Mouse (Mus musculus): Measurements from ENCODE around the gene Fam90a1b.
"Not testable (repeated sequence)": the region's sequence is repeated elsewhere in the genome, so short reads cannot be mapped to it uniquely, and the experiment has no call there.

Fam90a1b gene

DNA sequence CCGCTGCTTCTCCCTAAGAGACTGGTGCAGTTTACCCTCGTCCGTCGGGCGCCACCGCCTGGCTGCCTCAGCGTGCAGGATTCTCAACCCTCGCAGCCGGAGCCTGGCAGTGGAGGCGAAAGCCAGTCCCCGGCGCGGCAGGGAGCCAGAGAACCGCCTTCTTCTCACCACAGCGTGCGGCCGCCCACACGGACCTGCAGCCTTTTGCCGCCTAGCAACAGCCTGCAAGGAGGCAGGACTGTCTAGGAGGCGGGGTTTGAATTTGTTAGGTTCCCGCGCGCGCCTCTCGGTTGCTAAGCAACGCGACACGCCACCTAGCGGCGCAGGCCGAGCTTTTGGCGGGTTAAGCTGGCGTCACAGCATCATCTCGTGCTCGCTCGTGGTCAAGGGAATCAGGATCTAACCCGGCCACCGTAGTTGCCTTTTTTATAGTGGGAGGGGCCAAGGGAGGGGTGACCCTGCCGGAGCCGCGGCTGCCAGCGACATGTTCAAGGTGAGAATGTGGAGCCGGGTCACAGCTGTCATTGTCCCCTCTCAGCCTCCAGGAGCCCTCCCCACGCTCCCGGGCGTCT lies at the start of gene Fam90a1b, which contains the start of gene Apoo:
Gene Fam90a1b, minus strand, starts transcription at position 108 of the 572 bp plus-strand sequence.
Gene Apoo, plus strand, starts transcription at position 448 of the 572 bp plus-strand sequence.
- peak; percentile 97 for DNase-seq

DNA sequence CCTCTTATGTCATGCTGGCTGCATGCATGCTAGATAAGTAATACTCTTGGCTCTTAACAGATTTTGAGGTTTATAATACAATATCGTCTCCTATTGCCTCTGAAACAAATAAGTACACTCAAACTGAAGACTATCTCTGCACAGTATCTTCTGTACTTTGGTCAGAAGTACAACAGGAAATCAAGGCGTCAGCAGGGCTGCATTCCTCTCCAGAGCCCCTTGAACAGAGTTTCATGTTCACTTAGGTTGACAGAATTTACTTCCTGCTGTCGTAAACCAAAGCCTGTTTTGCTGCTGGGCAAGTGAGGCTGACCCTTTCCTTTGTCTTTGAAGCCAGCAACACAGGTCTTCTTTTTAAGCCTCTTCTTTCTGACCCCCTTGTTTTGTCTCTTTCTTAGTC lies 42.4 kb upstream of the Fam90a1b start:
- peak; percentile 16 for DNase-seq

DNA sequence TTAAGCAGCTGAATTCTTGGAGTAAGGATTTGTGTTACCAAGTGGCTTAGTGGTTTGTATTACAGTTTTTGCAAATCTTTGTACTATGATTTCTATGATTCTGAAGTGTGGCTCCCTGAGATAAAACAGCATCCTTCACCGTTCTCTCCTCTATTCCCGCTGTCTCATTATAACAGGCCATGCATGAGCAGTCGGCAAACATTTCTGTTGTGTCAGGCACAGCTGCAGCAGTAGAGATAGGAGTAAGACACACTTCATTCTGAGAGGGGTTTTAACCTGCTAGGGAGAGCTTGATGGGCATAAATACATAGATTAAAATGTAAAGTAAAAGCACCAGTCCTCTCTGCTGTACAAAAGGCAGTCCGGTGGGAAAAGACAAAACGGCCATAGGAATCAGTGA lies 12.2 kb upstream of the Fam90a1b start:
- DNase-seq = no peak

DNA sequence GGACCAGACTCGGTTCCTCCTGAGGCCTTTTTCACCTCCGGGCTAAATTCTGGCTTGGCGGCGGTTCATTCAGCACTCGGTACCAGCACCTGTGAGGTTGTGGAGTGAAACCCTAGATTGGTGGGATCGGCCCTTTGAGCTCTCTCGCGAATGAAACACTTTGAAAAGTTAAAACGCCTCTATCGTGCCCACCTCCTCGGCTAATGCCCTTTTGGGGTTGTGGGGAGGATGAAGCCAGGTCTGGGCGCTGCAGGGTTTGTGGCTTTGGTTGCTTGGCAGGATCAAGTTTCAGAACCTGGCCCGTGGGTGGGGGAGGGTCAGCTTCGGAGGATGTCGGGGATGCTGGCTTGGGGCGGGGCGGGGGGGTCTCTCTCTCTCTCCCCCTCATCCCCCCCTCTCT lies 671 bp upstream of the Fam90a1b start:
- peak; percentile 32 for DNase-seq

DNA sequence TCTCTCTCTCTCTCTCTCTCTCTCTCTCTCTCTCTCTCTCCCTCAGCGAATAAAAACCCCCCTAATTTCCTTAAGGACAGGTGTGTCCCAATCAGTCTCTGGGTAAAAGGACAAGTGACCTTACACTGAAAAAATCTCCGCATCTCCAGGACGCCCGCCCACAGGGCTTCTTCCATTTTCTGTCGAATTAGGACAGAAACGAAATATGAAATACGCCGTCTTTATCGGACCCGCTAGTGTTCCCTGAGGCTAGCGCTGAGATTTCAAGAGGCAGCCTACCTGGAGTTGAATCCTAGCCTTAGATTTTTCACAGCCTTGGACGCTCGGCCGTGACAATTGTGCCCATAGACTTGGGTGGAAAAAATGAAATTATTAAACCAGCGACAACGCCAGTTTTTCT lies 548 bp downstream of the Fam90a1b start:
- peak; percentile 5 for DNase-seq

DNA sequence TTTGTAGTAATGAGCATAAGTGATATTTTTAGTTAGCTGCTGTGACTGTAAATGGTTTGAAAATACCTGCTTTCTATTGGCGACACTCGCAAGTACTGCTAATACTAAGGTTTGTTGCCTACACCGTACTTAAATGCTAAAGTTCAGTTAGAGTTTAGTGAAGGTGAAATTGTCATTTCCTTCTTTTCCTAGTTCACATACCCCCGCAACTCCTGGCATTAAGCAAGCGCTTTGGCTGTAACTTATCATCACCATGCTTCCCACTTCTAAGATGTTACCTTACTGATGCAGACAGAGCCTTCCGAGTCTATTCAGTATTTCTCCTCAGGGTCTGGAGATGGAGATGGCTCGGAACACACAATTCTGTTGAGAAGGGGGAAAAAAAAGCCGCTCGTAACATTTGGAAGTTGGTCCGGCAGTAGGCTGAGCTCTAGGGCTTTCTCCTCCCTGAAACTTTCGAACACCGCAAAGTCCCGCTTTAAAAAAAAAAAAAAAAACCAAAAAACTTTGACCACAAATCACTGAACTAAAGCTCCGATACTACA lies 1.1 kb downstream of the Fam90a1b start:
- DNase-seq = peak; percentile 1

DNA sequence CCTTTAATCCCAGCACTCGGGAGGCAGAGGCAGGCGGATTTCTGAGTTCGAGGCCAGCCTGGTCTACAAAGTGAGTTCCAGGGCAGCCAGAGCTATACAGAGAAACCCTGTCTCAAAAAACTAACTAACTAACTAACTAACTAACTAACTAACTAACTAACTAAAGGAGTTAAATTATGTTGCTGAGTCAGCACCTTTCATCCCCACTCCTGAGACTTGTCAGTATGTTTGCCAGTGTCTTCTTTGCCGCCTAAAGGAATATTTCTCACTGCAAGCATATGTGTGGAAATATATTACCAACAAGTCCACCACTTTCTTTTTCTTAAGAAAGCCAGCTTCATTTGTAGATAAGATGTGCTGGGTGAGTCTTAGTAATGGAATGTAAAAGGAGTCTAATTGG lies 22.9 kb downstream of the Fam90a1b start:
- not testable (repeated sequence) for DNase-seq

DNA sequence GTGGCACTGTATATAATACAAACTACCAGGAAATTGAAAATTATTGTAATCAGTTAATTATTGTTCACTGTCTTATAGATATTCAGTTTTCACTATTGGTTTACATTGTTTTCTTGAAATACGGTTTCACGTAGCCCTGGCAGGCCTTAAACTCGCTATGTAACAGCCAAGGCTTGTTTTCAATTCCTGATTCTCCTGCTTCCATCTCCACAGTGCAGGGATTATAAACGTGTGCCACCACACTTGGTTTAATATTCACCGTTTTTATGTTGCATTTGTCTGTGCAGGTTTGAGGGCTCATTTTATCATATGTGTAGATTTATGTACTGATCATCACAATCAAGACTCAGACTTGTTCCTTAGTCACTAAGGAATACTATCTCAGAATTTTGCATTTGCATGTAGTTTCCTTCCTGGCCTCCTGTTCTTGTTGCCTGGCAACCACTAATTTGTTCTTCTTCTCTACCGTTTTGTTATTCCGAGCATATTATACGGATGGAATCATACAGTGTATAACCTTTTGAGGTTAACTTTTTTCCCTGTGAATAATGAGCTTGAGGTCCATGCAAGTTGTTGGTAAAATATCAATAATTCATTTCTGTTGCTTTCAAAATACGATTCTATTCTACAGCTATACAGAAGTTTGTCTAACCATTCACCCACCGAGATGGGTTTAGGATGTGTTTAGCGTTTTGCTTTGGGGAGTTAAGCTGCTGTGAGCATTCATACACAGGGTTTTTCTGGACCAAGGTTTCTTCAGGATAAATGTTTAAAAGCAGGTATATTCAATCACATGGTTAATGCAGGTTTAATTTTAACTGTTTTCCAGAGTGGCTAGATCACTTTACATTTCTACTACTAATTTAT lies 45.3 kb downstream of the Fam90a1b start:
- DNase-seq = no peak

All from kidney, postnatal 14 days (tissue).